Mouse (Mus musculus) midbrain, embryonic 13.5 days (tissue): ENCODE results near the gene Swi5. TPM values are rescaled to one million over a fixed set of nuclear protein-coding genes. Genes with fewer than 3 reads are reported as not detected.

Experiments used
- ATAC-seq: fragments of 200-750 bp; cut with Nextera tagmentation; 2 replicates; pipeline ENCODE4 v1.8.0; 2017; ENCODE audit warnings: mild to moderate bottlenecking, moderate TSS enrichment, moderate library complexity
- H3K27ac ChIP-seq: fragments of 300-500 bp; sonication (generic); 2 replicates; pipeline ENCODE4 v1.5.1; 2015; ENCODE audit warnings: inconsistent platforms, mild to moderate bottlenecking, moderate library complexity
- H3K27me3 ChIP-seq: fragments of 300-500 bp; sonication (generic); 2 replicates; pipeline ENCODE4 v1.6.1; 2015; ENCODE audit warnings: mild to moderate bottlenecking, inconsistent platforms
- H3K36me3 ChIP-seq: fragments of 300-500 bp; sonication (generic); 2 replicates; pipeline ENCODE4 v1.6.1; 2015; ENCODE audit warnings: mild to moderate bottlenecking, inconsistent platforms
- H3K4me1 ChIP-seq: fragments of 300-500 bp; sonication (generic); replicated peaks from 2 replicates; pipeline ENCODE4 v1.6.1; 2015; ENCODE audit warnings: inconsistent platforms
- H3K4me2 ChIP-seq: fragments of 300-500 bp; sonication (generic); replicated peaks from 2 replicates; pipeline ENCODE4 v1.6.1; 2015; ENCODE audit warnings: moderate library complexity, mild to moderate bottlenecking, inconsistent platforms
- H3K4me3 ChIP-seq: fragments of 300-500 bp; sonication (generic); replicated peaks from 2 replicates; pipeline ENCODE4 v1.5.1; 2015; ENCODE audit warnings: mild to moderate bottlenecking, inconsistent platforms
- H3K9ac ChIP-seq: fragments of 300-500 bp; sonication (generic); replicated peaks from 2 replicates; pipeline ENCODE4 v1.6.1; 2015; ENCODE audit warnings: mild to moderate bottlenecking, inconsistent platforms
- H3K9me3 ChIP-seq: fragments of 300-500 bp; sonication (generic); 2 replicates; pipeline ENCODE4 v1.6.1; 2016; ENCODE audit warnings: mild to moderate bottlenecking, inconsistent platforms
- WGBS: fragments of 180-500 bp; shearing (Covaris S2); methylation state at CpG from one replicate; pipeline ENCODE4 v1.1.7; 2015; 5-methylcytosine and 5-hydroxymethylcytosine counted together
- polyA plus RNA-seq: library from polyadenylated mRNA; unstranded; fragments of >200 nt; fragmentation: Nextera tagmentation; extraction: Ambion mirVana; gene quantifications from 2 replicates; pipeline ENCODE4 v1.2.1, GENCODE M21; 2015

Swi5 gene
- polyA plus RNA-seq, 1 experiment from 2014 or later, result 469 TPM

- Histone ChIP-seq H3K27me3 (no peaks in the 10 kb centered on the region), H3K27ac (peak overlapping the region; percentile 62; the same call in 1 of the 2 replicates), H3K4me2 (peak overlapping the region; percentile 91), H3K9ac (peak overlapping the region; percentile 93), H3K4me1 (peaks cover 24% of the 10 kb centered on the region), H3K36me3 (peaks cover 35% of the 10 kb centered on the region), H3K9me3 (no peaks in the 10 kb centered on the region), H3K4me3 (peak overlapping the region; percentile 92)
- WGBS, result 4% methylated on average over 27 of the region's 29 CpGs
- peak; percentile 74 for ATAC-seq
Observed at GRCm38 (mm10) chr2:32288371-32288931, 576 bp upstream of the Swi5 start.

- 0% methylated on average over 23 of the region's 23 CpGs for WGBS
- Histone ChIP-seq H3K4me2 (peak within 1 kb of the TSS; percentile 92), H3K4me3 (peak within 1 kb of the TSS; percentile 92), H3K27ac (peak within 1 kb of the TSS; percentile 67), H3K36me3 (peaks cover 36% of the 10 kb centered on the region), H3K9ac (peak within 1 kb of the TSS; percentile 94), H3K9me3 (no peaks in the 10 kb centered on the region), H3K27me3 (no peaks in the 10 kb centered on the region), H3K4me1 (peaks cover 24% of the 10 kb centered on the region)
- ATAC-seq, result peak; percentile 19; the same call in 1 of the 2 replicates
Observed at GRCm38 (mm10) chr2:32287334-32287840, 488 bp downstream of the Swi5 start, which contains the start of gene Golga2. Golga2 (plus strand) TSS chr2:32287384.

GRCm38 (mm10) chr2:32283986-32284385, 3.9 kb downstream of the Swi5 start:
- WGBS, result 95% methylated on average over 3 of the region's 3 CpGs
- Histone ChIP-seq H3K27me3 (no peaks in the 10 kb centered on the region), H3K36me3 (peaks cover 63% of the 10 kb centered on the region), H3K4me1 (peaks cover 18% of the 10 kb centered on the region), H3K9ac (no peak overlapping the region), H3K4me3 (no peak overlapping the region), H3K27ac (no peak overlapping the region), H3K9me3 (no peaks in the 10 kb centered on the region), H3K4me2 (no peak overlapping the region)
- ATAC-seq, result no peak

- H3K36me3 ChIP-seq, result peaks cover 76% of the 10 kb centered on the region
- no peak overlapping the region for H3K9ac ChIP-seq
- H3K27ac ChIP-seq, result no peak overlapping the region
- H3K4me1 ChIP-seq, result peaks cover 13% of the 10 kb centered on the region
- no peaks in the 10 kb centered on the region for H3K27me3 ChIP-seq
- no peak for ATAC-seq
- H3K9me3 ChIP-seq, result no peaks in the 10 kb centered on the region
- H3K4me3 ChIP-seq, result no peak overlapping the region
- H3K4me2 ChIP-seq, result no peak overlapping the region
- WGBS, result 92% methylated on average over 1 of the region's 1 CpGs
Observed at GRCm38 (mm10) chr2:32282727-32283126, 5.1 kb downstream of the Swi5 start.

GRCm38 (mm10) chr2:32282289-32282688, 5.6 kb downstream of the Swi5 start:
- Histone ChIP-seq H3K4me2 (no peak overlapping the region), H3K27ac (no peak overlapping the region), H3K27me3 (no peaks in the 10 kb centered on the region), H3K36me3 (peaks cover 80% of the 10 kb centered on the region), H3K9ac (no peak overlapping the region), H3K4me3 (no peak overlapping the region), H3K4me1 (peaks cover 12% of the 10 kb centered on the region), H3K9me3 (no peaks in the 10 kb centered on the region)
- 88% methylated on average over 2 of the region's 2 CpGs for WGBS
- ATAC-seq, result no peak

- Histone ChIP-seq H3K9me3 (no peaks in the 10 kb centered on the region), H3K27me3 (no peaks in the 10 kb centered on the region), H3K4me1 (no peaks in the 10 kb centered on the region), H3K9ac (no peak overlapping the region), H3K27ac (no peak overlapping the region), H3K4me3 (no peak overlapping the region), H3K4me2 (no peak overlapping the region), H3K36me3 (peaks cover 42% of the 10 kb centered on the region)
- WGBS, result 92% methylated on average over 3 of the region's 3 CpGs
- ATAC-seq, result no peak
Observed at GRCm38 (mm10) chr2:32275823-32276222, 12.1 kb downstream of the Swi5 start.

- peak; percentile 16; the same call in 1 of the 2 replicates for ATAC-seq
- Histone ChIP-seq H3K27ac (no peak overlapping the region), H3K9me3 (no peaks in the 10 kb centered on the region), H3K4me2 (peak overlapping the region; percentile 89; the same call in 1 of the 2 replicates), H3K4me1 (peaks cover 15% of the 10 kb centered on the region), H3K36me3 (peaks cover 30% of the 10 kb centered on the region), H3K4me3 (no peak overlapping the region), H3K27me3 (no peaks in the 10 kb centered on the region), H3K9ac (no peak overlapping the region)
- WGBS, result 39% methylated on average over 4 of the region's 4 CpGs
Observed at GRCm38 (mm10) chr2:32260635-32261034, 27.2 kb downstream of the Swi5 start.

- Histone ChIP-seq H3K9ac (peak within 1 kb of the TSS; percentile 88), H3K4me3 (peak within 1 kb of the TSS; percentile 86), H3K36me3 (peaks cover 34% of the 10 kb centered on the region), H3K27ac (peak within 1 kb of the TSS; percentile 67; the same call in 1 of the 2 replicates), H3K9me3 (no peaks in the 10 kb centered on the region), H3K4me1 (peaks cover 15% of the 10 kb centered on the region), H3K27me3 (no peaks in the 10 kb centered on the region), H3K4me2 (peak within 1 kb of the TSS; percentile 89)
- ATAC-seq, result peak; percentile 94
- WGBS, result under 1% methylated on average over 59 of the region's 59 CpGs
Observed at GRCm38 (mm10) chr2:32259657-32260417, 28.0 kb downstream of the Swi5 start, which contains the start of gene Uck1. Uck1 (minus strand) TSS chr2:32260159.

GRCm38 (mm10) chr2:32258887-32259533, 28.9 kb downstream of the Swi5 start:
- Histone ChIP-seq H3K27ac (no peak overlapping the region), H3K9me3 (no peaks in the 10 kb centered on the region), H3K4me3 (peak overlapping the region; percentile 86), H3K27me3 (no peaks in the 10 kb centered on the region), H3K4me1 (peaks cover 15% of the 10 kb centered on the region), H3K4me2 (peak overlapping the region; percentile 89), H3K36me3 (peaks cover 43% of the 10 kb centered on the region), H3K9ac (peak overlapping the region; percentile 88)
- ATAC-seq, result no peak
- 66% methylated on average over 6 of the region's 6 CpGs for WGBS

GRCm38 (mm10) chr2:32256273-32256672, 31.6 kb downstream of the Swi5 start:
- Histone ChIP-seq H3K4me1 (peaks cover 15% of the 10 kb centered on the region), H3K27ac (no peak overlapping the region), H3K9ac (no peak overlapping the region), H3K36me3 (peaks cover 70% of the 10 kb centered on the region), H3K4me2 (no peak overlapping the region), H3K4me3 (no peak overlapping the region), H3K9me3 (no peaks in the 10 kb centered on the region), H3K27me3 (no peaks in the 10 kb centered on the region)
- WGBS, result 93% methylated on average over 11 of the region's 11 CpGs
- no peak for ATAC-seq

- H3K4me1 ChIP-seq, result peaks cover 11% of the 10 kb centered on the region
- H3K36me3 ChIP-seq, result peaks cover 87% of the 10 kb centered on the region
- H3K27ac ChIP-seq, result no peak overlapping the region
- no peak overlapping the region for H3K9ac ChIP-seq
- no peak for ATAC-seq
- WGBS, result 91% methylated on average over 5 of the region's 5 CpGs
- no peak overlapping the region for H3K4me3 ChIP-seq
- H3K4me2 ChIP-seq, result no peak overlapping the region
- H3K27me3 ChIP-seq, result no peaks in the 10 kb centered on the region
- no peaks in the 10 kb centered on the region for H3K9me3 ChIP-seq
Observed at GRCm38 (mm10) chr2:32254563-32254962, 33.3 kb downstream of the Swi5 start.

- Histone ChIP-seq H3K36me3 (peaks cover 97% of the 10 kb centered on the region), H3K4me2 (no peak overlapping the region), H3K4me1 (no peaks in the 10 kb centered on the region), H3K27me3 (no peaks in the 10 kb centered on the region), H3K9me3 (no peaks in the 10 kb centered on the region), H3K9ac (no peak overlapping the region), H3K27ac (no peak overlapping the region), H3K4me3 (no peak overlapping the region)
- 95% methylated on average over 1 of the region's 1 CpGs for WGBS
- no peak for ATAC-seq
Observed at GRCm38 (mm10) chr2:32253352-32253751, 34.5 kb downstream of the Swi5 start.
